Mouse (Mus musculus) thymus, postnatal 25 days (tissue): ENCODE results near the gene Samt3.

Source experiments
- DNase-seq: peaks from one replicate; pipeline ENCODE4 v3.0.0; 2022

Gene Samt3

GRCm38 (mm10) chrX:86043899-86044298 is at the start of gene Samt3:
Gene Samt3 (plus strand): TSS chrX:86044199.
- no peak for DNase-seq

DNA sequence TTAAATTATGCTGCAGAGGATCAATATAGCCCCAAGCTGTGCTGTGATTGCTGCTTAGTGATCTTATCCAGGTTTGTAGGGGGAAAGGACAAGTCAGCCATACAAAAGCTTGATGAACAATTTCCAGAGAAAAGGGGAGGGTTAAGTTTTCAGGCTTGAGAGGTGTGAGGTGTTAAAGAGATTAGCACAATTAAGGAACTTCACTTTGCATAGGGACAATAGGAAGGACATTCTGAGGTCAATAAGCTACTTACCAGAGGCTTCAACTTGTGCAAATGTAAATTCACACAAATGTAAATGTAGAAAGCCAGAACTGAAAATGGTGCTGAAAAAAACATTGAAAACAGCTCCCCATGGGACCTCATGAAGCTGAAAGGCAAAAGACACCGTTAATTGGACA is 27.4 kb upstream of the Samt3 start:
- DNase-seq = no peak

DNA sequence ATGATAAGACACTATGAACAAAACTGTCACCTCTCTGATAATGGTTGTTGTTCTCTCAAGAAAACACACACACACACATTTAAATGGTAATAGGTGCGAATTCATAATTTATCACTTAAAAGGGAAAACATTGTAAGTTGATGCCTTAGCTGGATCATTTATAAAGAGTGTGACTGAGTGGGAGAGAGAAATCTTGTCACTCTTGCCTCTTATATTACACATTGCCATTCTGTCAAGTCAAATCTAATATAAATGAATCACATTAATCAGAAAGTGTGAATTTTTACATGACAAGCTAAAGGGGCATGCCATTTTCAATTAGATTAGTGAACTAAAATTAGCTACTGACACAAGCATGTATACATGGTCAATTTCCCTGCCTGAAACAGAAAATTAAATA is 44.7 kb downstream of the Samt3 start:
- DNase-seq = no peak
